ENCODE assay signal across 15 mouse cellular contexts in the genomic region with DNA sequence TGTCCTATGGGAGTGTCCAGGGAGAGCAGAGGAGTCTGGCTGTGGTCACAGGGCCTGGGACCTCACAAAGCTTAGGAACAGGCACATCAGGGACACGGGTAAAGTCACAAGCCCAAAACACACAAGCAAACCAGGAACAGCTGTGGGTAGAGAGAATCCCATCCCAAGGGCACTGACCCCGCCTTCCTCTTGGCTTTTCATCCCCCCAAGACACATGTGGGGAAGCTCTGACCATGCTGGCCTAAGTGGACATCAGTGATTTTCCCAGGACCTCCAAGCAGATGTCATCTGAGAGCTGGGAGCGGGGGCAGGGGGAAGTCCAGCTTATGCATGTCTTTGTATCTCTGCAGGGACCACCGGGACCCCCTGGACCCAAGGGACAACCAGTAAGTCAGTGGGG.
DNase-seq lines count a peak whose midpoint lies in the region; ATAC-seq and TF ChIP-seq lines count a peak whose summit lies in the region.
"Had no signal": no experiment of that assay in that cellular context is flagged by ENCODE, and none has a peak within 500 bp of the region (broad histone marks: within the 10 kb centered on the region; RNA-seq: fewer than 3 reads in every experiment).

No protein-coding gene starts in this region.

- 70% methylated on average over 4 of the region's 4 CpGs for WGBS in heart, embryonic 15.5 days
- WGBS in liver, postnatal 0 days (ENCODE audit: insufficient replicate concordance) = 74% methylated on average over 4 of the region's 4 CpGs
- 52% methylated on average over 4 of the region's 4 CpGs for WGBS in liver, embryonic 12.5 days (ENCODE audit: insufficient replicate concordance)
- WGBS in bone marrow, adult 2 months = 72% methylated on average over 4 of the region's 4 CpGs
- 74% methylated on average over 4 of the region's 4 CpGs for WGBS in intestine, postnatal 0 days

- peak overlapping the region; percentile 71 for H3K27ac ChIP-seq in heart, embryonic 15.5 days
- peak overlapping the region; percentile 22; the same call in 1 of the 2 replicates for H3K27ac ChIP-seq in liver, postnatal 0 days (ENCODE audit: low read depth)
- H3K27ac ChIP-seq in liver, embryonic 12.5 days = no peak overlapping the region
- peak overlapping the region; percentile 71 for H3K27ac ChIP-seq in bone marrow, adult 2 months (ENCODE audit: control insufficient read depth, insufficient read depth, low read depth, low read length, poor library complexity)
- no peak overlapping the region for H3K27ac ChIP-seq in intestine, postnatal 0 days (ENCODE audit: low read depth, low read length)
- H3K27ac ChIP-seq: hindbrain, embryonic 14.5 days; limb, embryonic 12.5 days; midbrain, embryonic 12.5 days had no signal

- no peak overlapping the region for H3K4me2 ChIP-seq in heart, embryonic 15.5 days
- H3K4me2 ChIP-seq in liver, postnatal 0 days (ENCODE audit: low read depth, low read length) = no peak overlapping the region
- no peak overlapping the region for H3K4me2 ChIP-seq in liver, embryonic 12.5 days
- H3K4me2 ChIP-seq in intestine, postnatal 0 days (replicated peaks; ENCODE audit: low read depth) = no peak overlapping the region
- H3K4me2 ChIP-seq: hindbrain, embryonic 14.5 days; limb, embryonic 12.5 days; midbrain, embryonic 12.5 days had no signal

- no peak for ATAC-seq in heart, embryonic 15.5 days (replicated peaks; ENCODE audit: insufficient number of reproducible peaks, insufficient read depth, low FRiP score, low read depth)
- ATAC-seq in liver, postnatal 0 days = no peak
- no peak for ATAC-seq in liver, embryonic 12.5 days
- no peak for ATAC-seq in intestine, postnatal 0 days
- ATAC-seq: CD4-positive, CD25-positive, alpha-beta regulatory T cell, adult 4 months; intestine, embryonic 16.5 days had no signal

- H3K9ac ChIP-seq in heart, embryonic 15.5 days = no peak overlapping the region
- no peak overlapping the region for H3K9ac ChIP-seq in liver, postnatal 0 days (replicated peaks)
- H3K9ac ChIP-seq in liver, embryonic 12.5 days = no peak overlapping the region
- H3K9ac ChIP-seq in intestine, postnatal 0 days (ENCODE audit: low read depth, low read length) = no peak overlapping the region
- H3K9ac ChIP-seq: hindbrain, embryonic 14.5 days; limb, embryonic 12.5 days; midbrain, embryonic 12.5 days had no signal

- H3K27me3 ChIP-seq in heart, embryonic 15.5 days = no peaks in the 10 kb centered on the region
- H3K27me3 ChIP-seq in liver, postnatal 0 days (ENCODE audit: insufficient read depth, low read length) = no peaks in the 10 kb centered on the region
- no peaks in the 10 kb centered on the region for H3K27me3 ChIP-seq in liver, embryonic 12.5 days (replicated peaks)
- no peaks in the 10 kb centered on the region for H3K27me3 ChIP-seq in intestine, postnatal 0 days (replicated peaks; ENCODE audit: control insufficient read depth, insufficient read depth, low read length)
- H3K27me3 ChIP-seq: limb, embryonic 12.5 days; midbrain, embryonic 12.5 days had no signal

- H3K9me3 ChIP-seq in heart, embryonic 15.5 days (replicated peaks) = no peaks in the 10 kb centered on the region
- H3K9me3 ChIP-seq in liver, postnatal 0 days (ENCODE audit: low read length) = no peaks in the 10 kb centered on the region
- no peaks in the 10 kb centered on the region for H3K9me3 ChIP-seq in liver, embryonic 12.5 days (replicated peaks)
- no peaks in the 10 kb centered on the region for H3K9me3 ChIP-seq in intestine, postnatal 0 days (ENCODE audit: control insufficient read depth)
- H3K9me3 ChIP-seq: limb, embryonic 12.5 days; midbrain, embryonic 12.5 days had no signal

- peaks cover 26% of the 10 kb centered on the region for H3K36me3 ChIP-seq in heart, embryonic 15.5 days
- H3K36me3 ChIP-seq in liver, postnatal 0 days (replicated peaks; ENCODE audit: insufficient read depth, low read length) = no peaks in the 10 kb centered on the region
- no peaks in the 10 kb centered on the region for H3K36me3 ChIP-seq in liver, embryonic 12.5 days
- H3K36me3 ChIP-seq in intestine, postnatal 0 days (ENCODE audit: control insufficient read depth, insufficient read depth) = peaks cover 7% of the 10 kb centered on the region; the same call in 1 of the 2 replicates
- H3K36me3 ChIP-seq: midbrain, embryonic 12.5 days had no signal

- no peak for TF ChIP-seq POLR2A in bone marrow, adult 2 months (IDR thresholded peaks at IDR 0.05; ENCODE audit: borderline replicate concordance, control insufficient read depth, low read depth, low read length)
- no peak for TF ChIP-seq POLR2A in brain, embryonic 14.5 days (IDR thresholded peaks at IDR 0.05; ENCODE audit: borderline replicate concordance, extremely low read depth, insufficient read depth, insufficient read length, poor library complexity, severe bottlenecking)

- H3K4me3 ChIP-seq in heart, embryonic 15.5 days = no peak overlapping the region
- no peak overlapping the region for H3K4me3 ChIP-seq in liver, postnatal 0 days (ENCODE audit: low read depth, low read length)
- no peak overlapping the region for H3K4me3 ChIP-seq in liver, embryonic 12.5 days
- no peak overlapping the region for H3K4me3 ChIP-seq in bone marrow, adult 2 months (replicated peaks; ENCODE audit: control insufficient read depth, low read depth, low read length)
- H3K4me3 ChIP-seq in intestine, postnatal 0 days (ENCODE audit: low read depth, low read length) = no peak overlapping the region
- H3K4me3 ChIP-seq: limb, embryonic 12.5 days; midbrain, embryonic 12.5 days had no signal

- intact Hi-C loops in heart, postnatal 14 days (cut with DNase I) = no loop called here

- peaks cover 42% of the 10 kb centered on the region for H3K4me1 ChIP-seq in heart, embryonic 15.5 days (replicated peaks)
- peaks cover 3% of the 10 kb centered on the region; the same call in 1 of the 2 replicates for H3K4me1 ChIP-seq in liver, postnatal 0 days (ENCODE audit: insufficient read depth)
- no peaks in the 10 kb centered on the region for H3K4me1 ChIP-seq in liver, embryonic 12.5 days
- peaks cover 8% of the 10 kb centered on the region; the same call in 1 of the 2 replicates for H3K4me1 ChIP-seq in bone marrow, adult 2 months (ENCODE audit: control insufficient read depth, insufficient read depth, low read length)
- no peaks in the 10 kb centered on the region for H3K4me1 ChIP-seq in intestine, postnatal 0 days (replicated peaks; ENCODE audit: control insufficient read depth, insufficient read depth, low read length)

- DNase-seq in heart, postnatal 14 days = no peak
- DNase-seq in liver, postnatal 0 days = no peak
- peak; percentile 14 for DNase-seq in brain, embryonic 14.5 days (ENCODE audit: low read depth)
- DNase-seq in Muller cell, postnatal 12 days (ENCODE audit: inconsistent ontology term) = no peak
- DNase-seq: adrenal gland, postnatal 14 days; cerebellum, postnatal 14 days had no signal

- no peak for TF ChIP-seq EP300 in liver, postnatal 0 days (IDR thresholded peaks at IDR 0.05; ENCODE audit: low read depth)

- TF ChIP-seq CTCF in liver, postnatal 0 days (IDR thresholded peaks at IDR 0.05; ENCODE audit: low read depth) = no peak
- TF ChIP-seq CTCF in bone marrow, adult 2 months (IDR thresholded peaks at IDR 0.05; ENCODE audit: control insufficient read depth, insufficient read depth, low read length) = no peak
- no peak for TF ChIP-seq CTCF in brain, embryonic 14.5 days (IDR thresholded peaks at IDR 0.05; ENCODE audit: borderline replicate concordance, extremely low read depth, insufficient read depth, insufficient read length)
- TF ChIP-seq CTCF in intestine, postnatal 0 days (IDR thresholded peaks at IDR 0.05; ENCODE audit: low read depth) = no peak

Comparison
In these comparisons a context has a peak if more than half of its experiments do, and no peak if none do; other contexts are left out.
1. H3K27ac ChIP-seq: peak in heart, embryonic 15.5 days (single experiment), liver, postnatal 0 days (single experiment) and bone marrow, adult 2 months (single experiment); none in liver, embryonic 12.5 days (single experiment) and intestine, postnatal 0 days (single experiment).